Mouse (Mus musculus): ENCODE data around the gene Hebp1.

DNA sequence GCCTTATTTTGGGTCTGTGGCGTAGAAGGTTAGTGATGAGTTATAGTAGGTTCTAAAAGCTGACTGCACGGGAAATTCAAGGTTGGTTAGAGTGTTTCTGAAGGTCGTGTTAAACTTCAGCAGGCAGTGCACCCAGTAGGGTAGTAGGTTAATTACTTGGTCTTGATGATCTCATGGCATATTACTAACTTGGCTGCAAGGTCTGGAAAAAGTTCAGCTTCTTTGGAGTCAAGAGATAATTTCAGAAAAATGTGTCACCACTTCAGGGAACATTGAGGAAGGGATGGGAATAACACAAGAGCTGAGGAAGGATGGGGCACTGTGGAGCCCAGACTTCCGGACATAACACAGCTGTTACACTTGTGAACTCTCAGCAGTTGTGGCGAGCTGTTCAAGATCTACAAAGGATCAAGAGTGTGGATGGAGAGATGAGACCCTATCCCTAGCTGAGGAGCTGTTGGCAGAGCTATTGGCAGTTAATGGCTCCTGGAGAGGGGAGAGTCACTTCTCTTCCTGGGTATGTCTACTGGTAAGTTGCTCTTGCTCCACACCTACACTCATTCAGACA, 95.0 kb downstream of the Hebp1 start:
- TF ChIP-seq CTCF (IDR thresholded peaks at IDR 0.05; ENCODE audit: insufficient read depth, low read length), result no peak
- no peak for TF ChIP-seq POLR2A (IDR thresholded peaks at IDR 0.05; ENCODE audit: borderline replicate concordance, extremely low read depth, low read depth, low read length)
